Mouse (Mus musculus): Measurements from ENCODE around the gene Immp1l. TPM values are rescaled to one million over a fixed set of nuclear protein-coding genes. Genes with fewer than 3 reads are reported as not detected.
A peak's percentile ranks its signal among the peaks of the same experiment; 100 is the strongest.

The Immp1l gene
- polyA plus RNA-seq (2017; shearing (Covaris generic)): 10 to 100 TPM; 55.0 to 56.4 TPM

DNA sequence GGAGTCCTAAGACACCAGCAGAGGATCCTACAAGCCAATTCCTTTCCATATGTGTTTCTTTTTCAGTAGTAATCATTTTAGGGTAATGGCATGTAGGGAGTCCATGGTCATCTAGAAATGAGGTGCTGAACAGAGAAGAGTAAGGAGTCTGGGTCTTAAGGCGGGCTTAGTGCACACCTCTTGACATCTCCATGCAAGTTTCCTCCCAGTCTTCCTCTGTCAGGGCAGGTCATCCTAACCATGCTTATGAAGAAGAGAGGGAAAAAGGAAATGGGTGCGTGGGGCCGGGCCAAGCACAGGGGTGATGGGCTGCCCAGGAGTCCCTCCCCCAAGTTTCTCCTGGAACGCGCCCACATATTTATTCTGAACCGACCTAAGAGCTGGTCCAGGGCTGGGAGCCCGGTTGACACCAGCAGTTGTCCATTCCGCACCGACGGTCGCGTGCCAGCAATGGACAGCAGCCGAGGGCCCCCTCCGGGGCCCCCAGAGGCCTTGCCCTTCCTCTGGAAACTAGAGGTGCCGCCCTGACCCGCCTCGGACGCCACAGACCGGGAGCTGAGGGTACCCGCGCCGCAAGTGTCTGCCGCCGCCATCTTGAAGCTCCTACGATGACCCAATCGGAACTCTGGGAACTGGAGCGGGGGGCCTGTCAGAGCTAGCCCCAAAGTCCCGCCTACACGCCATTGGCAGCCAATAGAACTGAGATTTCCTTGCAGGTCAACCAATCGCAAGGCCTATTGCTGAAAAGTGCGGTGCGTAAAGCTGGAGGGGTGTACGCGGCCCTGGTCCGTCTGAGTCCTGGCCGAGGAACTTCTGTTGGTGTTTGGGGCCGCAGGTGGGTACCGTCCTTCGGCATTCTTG, at the start of gene Immp1l, which contains the start of gene Elp4:
Gene Immp1l, plus strand, starts transcription at position 743 of the 861 bp plus-strand sequence.
Gene Elp4, minus strand, starts transcription at position 669 of the 861 bp plus-strand sequence.
- ATAC-seq: peak; percentile 98

DNA sequence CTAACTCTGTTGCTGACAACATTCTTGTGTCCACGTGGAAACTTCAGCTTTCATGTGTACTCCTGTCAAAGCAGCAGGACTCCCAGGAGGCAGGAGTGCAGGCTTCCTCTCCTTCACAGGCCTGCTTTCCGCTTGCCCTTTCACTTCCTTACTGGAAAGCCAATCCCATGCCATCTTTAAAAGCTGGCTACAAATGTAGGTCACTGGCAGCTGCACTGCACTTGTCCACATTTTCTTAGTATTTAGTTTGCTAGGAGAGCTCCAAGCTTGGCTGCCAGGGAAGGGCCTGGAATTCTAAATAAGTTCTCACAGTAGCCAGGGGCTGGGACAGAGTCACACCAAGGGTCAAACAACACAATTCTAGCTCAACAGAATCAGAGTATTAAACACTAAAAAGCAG, 49.7 kb upstream of the Immp1l start:
- no peak for ATAC-seq

GRCm38 (mm10) chr2:105873403-105873802, 31.0 kb upstream of the Immp1l start:
- no peak for ATAC-seq

DNA sequence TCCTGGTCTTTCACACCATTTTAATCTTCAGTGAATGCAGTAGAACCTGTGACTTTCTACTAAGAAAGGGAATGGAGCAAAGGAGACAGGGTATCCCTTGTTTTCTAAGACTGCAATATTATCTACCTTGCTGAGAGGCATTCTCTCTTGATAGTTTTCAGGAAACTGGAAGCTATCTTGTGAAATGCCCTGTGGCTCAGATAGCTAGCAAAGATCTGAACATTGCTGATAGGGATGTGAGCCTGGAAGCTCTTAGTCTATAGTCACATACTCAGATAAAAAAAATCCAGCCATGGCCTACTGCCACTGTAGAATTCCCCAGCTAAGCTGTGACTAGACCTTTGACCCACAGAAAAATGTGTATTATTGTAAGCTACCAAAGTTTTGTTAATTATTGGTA, 13.6 kb upstream of the Immp1l start:
- no peak for ATAC-seq

- ATAC-seq: peak; percentile 49
Measured at GRCm38 (mm10) chr2:105904757-105905146, 314 bp downstream of the Immp1l start.

- no peak for ATAC-seq
Measured at GRCm38 (mm10) chr2:105908351-105908750, 3.9 kb downstream of the Immp1l start.

- ATAC-seq: no peak
Measured at GRCm38 (mm10) chr2:105910611-105911010, 6.2 kb downstream of the Immp1l start.

- no peak for ATAC-seq
Measured at GRCm38 (mm10) chr2:105913655-105914366, 9.4 kb downstream of the Immp1l start.

GRCm38 (mm10) chr2:105916671-105917070, 12.2 kb downstream of the Immp1l start:
- no peak for ATAC-seq

- no peak for ATAC-seq
Measured at GRCm38 (mm10) chr2:105917623-105918346, 13.3 kb downstream of the Immp1l start.

DNA sequence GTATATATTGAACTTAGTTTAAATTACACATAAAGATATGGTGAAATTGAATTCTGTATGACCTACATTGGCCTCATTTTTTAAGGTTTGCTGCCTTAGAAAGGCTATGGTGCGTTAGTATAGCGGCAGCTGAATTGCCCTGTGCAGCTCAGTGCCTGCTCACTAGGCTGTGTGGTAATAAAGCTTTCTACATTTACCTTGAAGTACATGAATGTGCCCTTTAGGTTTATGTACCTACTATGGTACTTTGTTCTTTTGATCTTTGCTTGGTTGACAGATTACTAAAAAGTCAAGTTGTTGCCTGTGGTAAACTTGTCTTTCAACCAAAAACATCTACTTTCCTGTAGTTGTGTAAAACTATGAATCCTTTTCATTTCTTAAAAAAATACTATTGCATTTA, 45.7 kb downstream of the Immp1l start:
- ATAC-seq: no peak

DNA sequence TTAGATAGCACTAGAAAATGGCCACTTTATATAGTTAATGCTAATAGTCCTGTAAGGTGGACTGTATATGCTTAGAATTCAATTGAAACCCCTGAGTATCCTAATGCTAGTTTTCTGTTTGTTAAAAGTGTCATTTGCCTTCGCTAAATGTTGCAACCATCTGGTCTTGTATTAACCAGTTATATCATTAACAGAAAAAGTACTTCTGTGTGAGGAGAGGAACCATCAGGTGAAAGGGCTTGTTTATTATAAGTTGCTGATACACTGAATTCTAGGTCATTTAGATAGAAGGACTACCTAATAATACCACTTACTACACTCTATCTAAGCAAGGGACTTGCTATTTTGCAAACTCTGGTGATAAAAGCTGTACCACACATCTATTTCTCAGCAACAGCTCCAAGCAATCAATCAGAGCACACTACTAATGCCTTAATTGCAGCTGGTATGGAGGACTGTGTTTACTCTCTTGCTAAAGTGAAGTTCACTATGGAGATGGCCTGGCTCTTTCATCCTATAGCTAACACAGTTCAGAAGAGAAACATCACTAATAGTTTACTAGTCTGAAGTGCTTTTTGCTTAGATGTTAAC, 47.0 kb downstream of the Immp1l start:
- ATAC-seq: no peak

DNA sequence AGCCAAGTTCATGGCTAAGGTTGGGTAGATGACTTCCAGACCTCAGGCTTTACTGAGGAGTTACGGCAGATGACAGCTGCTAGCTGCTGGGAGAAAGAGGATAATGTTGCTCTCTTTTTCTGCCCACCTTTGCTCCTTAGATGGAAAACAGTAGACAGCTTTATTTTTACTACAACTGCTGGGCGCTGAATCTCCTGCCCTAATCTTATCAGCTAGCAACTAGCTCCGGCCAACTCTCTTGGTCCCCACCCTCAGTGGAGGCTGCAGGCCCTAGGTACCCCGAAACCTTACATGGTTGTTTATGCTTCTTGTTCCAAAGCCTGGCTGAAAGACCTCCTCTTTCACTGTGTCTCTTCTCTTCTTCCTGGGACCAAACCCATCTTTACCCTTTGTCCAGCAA, 49.4 kb downstream of the Immp1l start:
- ATAC-seq: no peak

DNA sequence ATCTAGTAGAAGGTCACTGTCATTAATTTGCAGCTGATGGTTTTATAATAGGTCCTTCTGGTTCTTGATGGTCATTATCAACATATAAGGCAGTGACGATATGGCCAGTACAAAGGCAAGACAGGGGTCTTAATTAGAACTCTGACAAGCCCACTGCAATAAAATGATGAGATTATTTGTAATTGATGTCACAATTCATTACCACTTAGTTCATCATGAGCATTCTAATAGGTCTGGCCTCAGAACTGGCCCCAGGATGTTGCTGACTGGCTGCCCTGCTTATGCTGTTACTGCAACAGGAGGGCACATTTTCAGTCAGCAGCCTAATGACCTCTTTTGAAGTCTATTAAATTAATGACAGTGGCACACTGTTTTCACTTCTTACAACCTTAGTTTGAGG, 59.0 kb downstream of the Immp1l start:
- ATAC-seq: no peak

DNA sequence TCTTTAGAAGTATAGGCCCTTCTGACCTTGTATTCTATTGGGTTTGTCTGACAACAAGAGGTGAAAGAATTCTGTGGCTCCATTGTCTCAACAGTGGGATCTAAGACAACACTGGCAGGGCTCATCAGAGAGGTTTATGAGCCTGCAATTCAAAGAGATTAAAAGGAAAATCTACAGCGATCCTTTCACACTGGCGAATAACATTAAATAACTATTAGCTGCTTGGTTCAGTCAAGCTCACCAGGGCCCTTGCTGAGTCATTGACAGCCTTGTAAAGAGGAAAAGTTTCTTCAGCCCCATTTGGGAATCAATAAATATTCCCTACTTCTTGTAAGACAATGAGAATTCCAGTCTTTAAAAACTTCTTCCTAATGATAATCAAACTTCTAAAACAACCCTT, 69.5 kb downstream of the Immp1l start:
- ATAC-seq: no peak

DNA sequence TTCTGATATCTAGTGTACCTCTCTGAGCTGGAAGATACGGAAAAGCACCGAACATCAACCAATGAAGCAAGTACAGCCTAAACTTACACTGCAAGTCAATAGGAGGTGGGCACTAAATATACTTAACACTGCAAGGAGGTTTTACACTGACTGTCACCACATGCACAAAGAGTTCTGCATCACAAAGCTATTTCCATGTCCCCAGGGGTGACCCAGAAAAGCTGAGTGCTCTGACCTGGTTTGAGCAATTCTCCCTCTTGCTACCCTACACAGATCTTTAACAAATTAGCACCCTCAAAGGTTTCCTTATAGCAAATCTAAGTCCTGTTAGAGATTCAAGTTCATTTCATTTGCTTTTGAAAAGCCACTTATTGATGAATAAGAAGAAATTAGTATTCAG, 73.6 kb downstream of the Immp1l start:
- no peak for ATAC-seq

DNA sequence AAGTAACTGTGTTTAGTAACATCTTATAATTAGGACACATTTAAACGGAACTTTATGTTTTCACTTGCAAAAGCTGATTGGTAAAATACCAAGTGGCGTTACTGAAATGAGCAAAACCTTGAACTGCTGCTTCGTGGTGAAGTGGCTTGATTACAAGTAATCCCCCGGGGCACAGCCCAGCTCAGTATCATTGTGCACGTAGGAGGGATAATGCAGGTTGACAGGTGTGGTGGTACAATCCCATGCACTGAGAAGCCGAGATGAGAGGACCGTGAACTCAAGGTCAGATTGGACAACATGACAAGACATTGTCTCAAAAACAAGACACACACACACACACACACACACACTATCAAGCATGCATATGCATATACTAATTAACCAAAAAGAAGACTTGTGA, 80.8 kb downstream of the Immp1l start:
- no peak for ATAC-seq

DNA sequence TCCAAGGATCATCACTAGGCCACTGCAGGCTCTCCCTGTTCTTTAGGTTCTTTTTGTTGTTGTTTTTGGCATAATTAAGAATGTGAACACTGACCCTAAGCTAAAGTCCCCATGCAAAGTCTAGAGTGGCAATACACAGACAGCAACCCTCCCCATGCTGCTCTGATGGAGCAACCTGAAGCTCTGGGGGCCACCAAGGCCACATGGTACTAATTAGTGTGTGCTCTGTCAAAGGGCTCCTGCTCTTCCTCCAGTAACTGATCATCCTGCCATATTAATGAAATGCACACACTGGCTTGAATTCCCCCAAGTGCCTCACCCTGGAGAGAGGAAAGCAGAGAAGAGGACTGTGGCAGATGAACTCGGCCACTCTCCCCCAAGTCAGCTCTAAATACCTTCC, 82.7 kb downstream of the Immp1l start:
- no peak for ATAC-seq

DNA sequence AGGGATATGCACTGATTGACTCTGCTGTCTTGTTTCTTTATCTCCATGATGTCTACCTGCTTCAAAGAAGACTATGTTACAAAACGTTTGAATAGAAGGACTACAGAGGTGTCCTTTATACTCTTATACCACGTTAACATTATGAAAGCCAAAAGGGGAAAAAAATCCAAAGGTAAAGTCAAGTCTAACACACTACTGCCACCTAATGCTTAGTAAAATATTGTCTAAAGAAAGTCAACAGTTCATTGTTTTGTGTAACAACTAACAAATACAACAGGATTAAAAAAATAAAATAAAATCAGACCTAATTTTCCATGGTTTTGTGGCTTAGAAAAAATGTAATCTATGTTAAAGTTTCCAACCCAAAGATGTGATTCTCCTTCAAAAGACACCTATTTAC, 83.6 kb downstream of the Immp1l start:
- no peak for ATAC-seq

DNA sequence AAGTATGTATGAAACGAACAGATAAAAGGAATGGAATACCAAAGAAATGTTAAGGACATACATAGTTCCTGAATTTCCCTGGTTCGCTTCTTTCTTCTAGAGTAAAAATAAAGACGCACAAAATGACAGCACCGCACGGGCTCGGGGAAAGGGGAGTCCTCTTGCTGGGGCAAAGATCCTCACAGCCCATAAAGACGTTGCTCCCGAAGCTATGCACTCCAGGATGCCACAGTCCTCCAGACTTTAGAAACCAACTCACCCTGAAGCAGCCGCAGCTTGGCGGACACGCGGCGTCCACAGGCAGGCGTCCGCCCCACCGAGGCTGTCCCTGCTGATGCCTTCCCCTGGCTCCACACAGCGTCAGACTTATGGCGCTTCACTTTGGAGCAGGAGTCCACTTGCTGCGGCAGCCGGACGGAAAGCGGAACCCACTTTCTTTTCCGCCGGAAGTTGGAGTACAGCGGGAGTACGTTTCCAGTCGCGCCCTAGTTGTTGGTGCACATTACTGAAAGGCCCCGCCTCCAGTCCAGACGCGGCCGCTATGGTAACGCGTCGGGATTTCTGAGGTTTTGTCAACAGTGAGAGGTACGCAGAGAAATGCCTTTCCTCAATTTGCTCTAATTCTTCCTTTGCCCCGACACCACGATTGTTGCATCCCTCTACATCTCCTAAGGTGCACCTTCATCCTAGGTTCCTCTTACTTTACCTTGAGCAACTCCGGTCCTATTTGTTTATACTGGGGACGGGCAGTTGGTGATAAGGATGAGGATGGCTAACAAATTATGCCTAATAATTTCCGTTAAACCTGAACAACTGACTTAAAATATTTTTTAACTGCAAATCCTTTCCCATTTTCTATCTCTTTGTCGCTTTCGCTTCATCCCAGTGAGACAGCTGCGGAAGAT, 98.6 kb downstream of the Immp1l start, which contains the start of gene Dnajc24:
Gene Dnajc24, minus strand, starts transcription at position 715 of the 905 bp plus-strand sequence.
- ATAC-seq: peak; percentile 98

GRCm38 (mm10) chr2:106008415-106008814, 104.0 kb downstream of the Immp1l start:
- no peak for ATAC-seq
